Mouse (Mus musculus) urinary bladder, postnatal 4 days (tissue): ENCODE results near the gene Cnr2.
"Not testable (repeated sequence)": the region's sequence is repeated elsewhere in the genome, so short reads cannot be mapped to it uniquely, and the experiment has no call there.

Experiments used
- DNase-seq, 2 experiments: peaks; one replicate each; pipeline ENCODE4 v3.0.0; 2021 to 2022; ENCODE audit warnings: low spot score in 2 of 2

The Cnr2 gene

GRCm38 (mm10) chr4:135930239-135930638, 35.0 kb downstream of the Cnr2 start:
- DNase-seq, result no peak

DNA sequence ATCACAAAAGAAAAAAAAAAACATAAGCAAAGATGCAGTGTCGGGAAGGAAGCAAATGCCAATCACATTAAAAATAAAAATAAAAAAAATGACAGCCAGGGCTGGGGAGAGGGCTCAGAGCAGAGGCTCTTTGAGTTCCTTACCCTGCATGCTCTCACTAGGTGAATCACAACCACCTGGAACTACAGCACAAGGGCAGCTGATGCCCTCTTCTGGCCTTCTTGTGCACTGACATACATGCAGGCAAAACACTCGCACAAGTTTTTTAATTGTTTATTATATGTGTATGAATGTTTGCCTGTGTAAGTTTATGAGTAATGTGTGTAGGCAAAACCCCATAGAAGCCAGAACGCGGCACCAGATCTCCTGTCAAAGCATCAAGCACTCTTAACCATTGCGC, 36.6 kb downstream of the Cnr2 start:
- no peak for DNase-seq

DNA sequence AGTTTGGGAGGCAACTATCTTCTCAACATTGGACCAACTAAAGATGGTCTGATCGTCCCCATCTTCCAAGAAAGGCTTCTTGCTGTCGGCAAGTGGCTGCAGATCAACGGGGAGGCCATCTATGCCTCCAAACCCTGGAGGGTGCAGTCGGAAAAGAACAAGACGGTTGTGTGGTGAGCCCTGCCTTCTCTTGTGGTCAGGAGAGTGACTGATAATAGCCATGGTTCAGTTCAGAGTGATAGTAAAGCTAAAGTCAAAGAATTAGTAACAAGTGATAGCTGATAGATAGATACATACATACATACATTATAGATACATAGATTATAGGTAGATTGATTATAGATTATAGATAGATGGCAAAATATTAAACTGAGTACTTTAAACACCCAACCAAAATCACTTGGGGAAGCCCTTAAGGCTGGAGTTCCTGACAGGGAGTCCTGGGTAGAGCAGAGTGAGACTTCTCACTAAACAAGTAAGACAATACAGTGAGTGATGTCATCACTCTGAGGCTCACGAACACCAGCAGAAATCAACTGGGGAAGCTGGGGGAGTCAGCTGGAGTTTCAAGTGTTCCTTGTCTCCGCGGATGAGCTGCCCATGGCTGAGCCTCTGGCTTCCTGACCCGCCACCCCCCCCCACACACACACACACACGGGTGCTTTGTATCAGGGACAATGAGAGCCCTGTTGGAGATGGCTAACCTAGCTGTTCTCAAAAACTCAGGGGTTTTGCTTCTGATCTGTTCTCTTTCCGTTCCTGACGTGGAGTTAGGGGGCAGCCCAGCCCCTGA, 39.7 kb downstream of the Cnr2 start:
- DNase-seq, result no peak

DNA sequence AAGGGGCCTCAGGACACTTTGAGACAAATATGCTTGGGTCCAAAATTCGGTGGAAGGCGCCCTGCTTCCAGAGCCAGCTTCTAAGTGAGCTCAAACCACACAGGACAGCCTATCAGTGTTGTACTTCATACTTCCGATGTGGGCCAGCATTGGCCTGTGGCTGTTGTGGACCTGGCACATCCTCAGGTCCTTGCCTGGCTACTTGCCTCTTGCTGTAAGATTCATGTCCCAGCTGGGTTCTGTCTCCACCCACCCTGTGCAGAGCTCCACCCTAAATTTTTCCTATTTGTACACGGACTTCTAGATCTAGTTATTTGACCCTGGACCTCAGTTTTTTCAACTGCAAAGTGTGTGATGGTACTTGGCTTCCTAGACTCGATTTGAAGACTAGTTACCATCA, 40.3 kb downstream of the Cnr2 start:
- DNase-seq, result no peak

DNA sequence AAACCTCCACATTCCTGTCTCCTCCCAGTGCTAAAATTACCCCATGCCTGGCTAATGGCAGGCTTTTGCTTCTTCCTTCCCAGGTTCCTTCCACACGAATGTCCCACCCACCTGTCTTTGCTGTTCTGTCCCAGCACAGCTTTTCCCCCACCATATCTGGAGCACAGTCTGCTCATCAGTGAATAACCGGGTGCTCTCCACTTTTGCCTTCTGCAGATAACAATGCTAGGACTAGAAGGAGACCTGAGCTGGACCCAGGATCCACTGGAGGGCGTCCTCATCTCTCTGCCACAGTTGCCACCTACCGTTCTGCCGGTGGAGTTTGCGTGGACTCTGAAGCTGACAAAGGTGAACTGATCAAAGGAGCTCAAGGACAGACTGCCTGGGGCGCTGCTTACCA, 43.7 kb downstream of the Cnr2 start:
- DNase-seq, result no peak

DNA sequence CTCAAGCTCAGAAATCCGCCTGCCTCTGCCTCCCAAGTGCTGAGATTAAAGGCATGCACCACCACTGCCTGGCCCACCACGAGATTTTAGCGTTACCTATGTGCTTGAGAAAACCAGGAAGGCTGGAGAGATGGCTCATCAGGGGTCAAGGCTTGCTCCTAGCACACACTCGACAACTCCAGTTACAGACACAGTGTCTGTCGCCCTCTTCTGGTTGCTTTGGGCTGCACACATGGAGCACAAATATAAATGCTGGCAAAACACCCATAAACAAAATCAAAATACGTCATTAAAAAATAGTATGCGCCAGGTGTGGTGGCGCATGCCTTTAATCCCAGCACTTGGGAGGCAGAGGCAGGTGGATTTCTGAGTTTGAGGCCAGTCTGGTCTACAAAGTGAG, 45.8 kb downstream of the Cnr2 start:
- DNase-seq, result not testable (repeated sequence)

GRCm38 (mm10) chr4:135942193-135942592, 47.0 kb downstream of the Cnr2 start:
- DNase-seq, result no peak

- no peak for DNase-seq
Observed at GRCm38 (mm10) chr4:135943389-135943788, 48.2 kb downstream of the Cnr2 start.

DNA sequence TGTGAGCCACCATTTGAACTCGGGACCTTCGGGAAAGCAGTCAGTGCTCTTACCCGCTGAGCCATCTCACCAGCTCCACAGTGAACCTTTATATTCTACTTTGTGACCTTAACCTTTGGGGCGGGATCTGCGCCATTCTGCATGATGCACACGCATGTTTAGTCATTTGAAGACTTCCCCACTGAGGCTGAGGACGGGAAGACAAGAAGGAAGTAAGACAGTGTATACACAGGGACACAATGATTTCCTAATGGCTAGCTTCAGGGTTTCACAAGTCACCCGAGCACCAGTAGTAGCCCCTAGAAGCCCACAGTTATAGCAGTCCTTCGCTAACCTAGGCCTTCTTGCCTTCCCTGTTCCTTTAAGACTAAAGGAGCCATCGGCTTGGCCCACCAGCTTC, 50.5 kb downstream of the Cnr2 start:
- DNase-seq, result no peak

- DNase-seq, result peak; percentile 90 to 97
Observed at GRCm38 (mm10) chr4:135946278-135946658, 51.1 kb downstream of the Cnr2 start, which contains the start of gene Hmgcl. Hmgcl (plus strand) TSS chr4:135946448.

GRCm38 (mm10) chr4:135946659-135947301, 51.6 kb downstream of the Cnr2 start:
- no peak for DNase-seq

DNA sequence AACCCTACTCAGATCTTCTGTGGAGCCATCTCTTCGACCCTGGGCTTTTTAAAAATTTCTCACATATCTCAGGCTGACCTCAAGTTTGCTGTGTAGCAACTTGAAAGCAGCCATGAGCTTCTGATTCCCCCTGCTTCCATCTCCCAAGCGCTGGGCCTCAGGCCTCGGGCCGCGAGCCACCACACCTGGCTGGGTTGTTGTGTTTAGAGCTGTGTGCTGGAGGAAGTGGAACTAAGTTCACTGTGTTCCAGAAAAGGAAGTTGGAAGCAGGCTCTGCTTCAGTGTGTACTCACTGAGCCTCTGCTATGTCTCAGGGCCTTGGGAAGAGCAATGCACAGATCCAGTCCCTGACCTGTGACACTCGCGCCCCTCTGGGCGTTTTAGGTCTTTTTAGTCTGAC, 52.9 kb downstream of the Cnr2 start:
- no peak for DNase-seq

DNA sequence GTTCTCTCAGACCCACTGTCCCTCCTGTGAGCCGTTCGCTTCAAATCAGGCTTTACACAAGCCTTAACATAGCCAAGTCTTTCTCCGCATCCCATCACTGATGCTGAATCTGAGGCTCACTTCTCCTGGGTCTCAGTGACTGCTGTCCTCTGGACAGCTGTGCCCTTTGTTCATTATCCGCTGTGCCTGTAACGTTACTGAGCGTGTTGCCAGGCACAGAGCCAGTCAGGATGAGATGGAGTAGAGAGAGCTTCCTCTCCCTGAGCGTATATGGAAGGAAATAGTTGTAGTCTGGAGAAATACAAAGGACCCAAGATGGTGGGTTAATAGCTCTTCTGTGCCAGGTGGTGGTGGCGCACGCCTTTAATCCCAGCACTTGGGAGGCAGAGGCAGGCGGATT, 54.3 kb downstream of the Cnr2 start:
- DNase-seq, result no peak

GRCm38 (mm10) chr4:135949911-135950310, 54.7 kb downstream of the Cnr2 start:
- DNase-seq, result no peak

DNA sequence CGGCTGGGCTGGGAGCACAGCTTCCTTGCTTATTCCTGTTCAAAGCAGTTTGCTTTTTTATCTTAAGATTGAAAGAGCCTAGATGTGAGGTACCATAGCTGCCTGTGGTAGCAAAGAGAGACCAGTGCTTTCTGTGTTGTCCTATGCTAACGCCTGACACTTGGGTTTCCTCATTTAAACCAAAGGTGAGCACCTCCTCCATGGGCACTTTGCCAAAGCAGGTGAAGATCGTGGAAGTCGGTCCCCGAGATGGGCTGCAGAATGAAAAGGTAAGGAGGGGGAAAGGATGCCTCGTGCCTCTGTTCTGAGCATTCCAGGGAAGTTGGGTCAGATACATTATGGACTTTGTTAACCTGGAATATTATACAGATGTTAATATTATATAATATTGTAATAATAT, 55.2 kb downstream of the Cnr2 start:
- DNase-seq, result no peak

DNA sequence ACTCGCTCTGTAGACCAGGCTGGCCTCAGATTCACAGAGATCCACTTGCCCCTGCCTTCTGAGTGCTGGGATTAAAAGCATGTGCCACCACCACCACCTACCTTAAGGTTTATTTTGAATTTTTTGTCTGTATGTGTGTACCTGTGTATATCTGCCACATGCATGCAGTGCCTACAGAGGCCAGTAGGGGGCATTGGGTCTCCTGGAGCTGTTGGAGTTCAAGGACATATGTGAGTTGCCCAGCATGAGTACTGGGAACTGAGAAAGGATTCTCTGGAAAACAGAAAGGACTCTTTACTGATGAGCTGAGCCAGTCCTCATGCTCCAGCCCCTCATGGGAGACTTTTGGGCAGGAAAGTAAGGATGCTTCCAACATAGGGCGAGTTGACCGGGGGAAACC, 56.3 kb downstream of the Cnr2 start:
- no peak for DNase-seq

GRCm38 (mm10) chr4:135953179-135953578, 58.0 kb downstream of the Cnr2 start:
- DNase-seq, result no peak

GRCm38 (mm10) chr4:135954241-135954640, 59.0 kb downstream of the Cnr2 start:
- peak in 1 of 2 experiments; percentile 79 for DNase-seq

- no peak for DNase-seq
Observed at GRCm38 (mm10) chr4:135955886-135956285, 60.7 kb downstream of the Cnr2 start.

DNA sequence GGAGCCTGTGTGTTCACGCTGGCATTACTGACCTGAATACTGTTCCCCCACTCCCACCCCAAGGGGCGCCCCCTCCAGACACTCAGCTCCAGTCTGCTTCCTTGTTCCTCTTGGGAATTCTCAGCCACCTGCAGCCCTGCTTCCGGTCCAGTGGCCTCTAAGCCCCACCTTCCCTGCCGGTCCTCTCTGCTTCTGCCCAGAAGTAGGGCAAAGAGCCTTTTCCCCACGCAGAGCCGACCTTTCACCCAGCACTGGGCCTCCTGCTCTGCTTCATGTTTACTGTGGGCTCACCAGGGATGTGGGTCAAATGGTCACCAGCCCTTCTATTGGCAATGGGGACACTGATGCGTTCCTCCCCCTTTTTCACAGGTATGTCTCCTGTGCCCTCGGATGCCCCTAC, 63.2 kb downstream of the Cnr2 start:
- DNase-seq, result no peak

GRCm38 (mm10) chr4:135960717-135961116, 65.5 kb downstream of the Cnr2 start:
- peak in 1 of 2 experiments; percentile 84 for DNase-seq

- DNase-seq, result no peak
Observed at GRCm38 (mm10) chr4:135961709-135962108, 66.5 kb downstream of the Cnr2 start.

DNA sequence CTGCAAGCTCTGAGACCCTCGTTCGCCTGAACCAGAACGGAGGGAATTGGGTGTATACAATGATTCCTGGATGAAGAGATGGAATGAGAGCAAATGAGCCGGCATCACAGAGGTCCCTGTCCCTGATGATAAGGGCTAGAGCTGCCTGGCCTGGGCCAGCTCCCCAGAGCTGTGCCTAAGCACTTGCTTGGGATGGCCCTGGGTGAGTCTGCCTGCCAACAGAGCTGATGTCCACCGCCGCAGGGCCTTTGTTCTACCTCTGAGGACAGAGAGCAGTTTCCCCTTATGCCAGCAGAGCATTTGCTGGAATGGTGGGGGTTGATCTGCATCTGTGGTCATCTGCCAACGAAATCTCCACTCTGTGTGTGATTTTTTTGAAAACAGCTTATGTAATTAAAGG, 67.0 kb downstream of the Cnr2 start:
- no peak for DNase-seq
